Mouse (Mus musculus) bone marrow macrophage, adult 2 months (primary cell): ENCODE measurements at regions not wholly inside any gene's neighbourhood (a gene's known extent, or its start where the extent isn't known, plus 50 kb on each side); places are given as distances from the start of the nearest gene placed in this dataset.

ENCODE experiments used
- CTCF ChIP-seq: IDR thresholded peaks from 2 replicates; pipeline ENCODE4 v1.5.1; 2012; ENCODE audit warnings: low read depth, mild to moderate bottlenecking, low read length, moderate library complexity
- POLR2A ChIP-seq: IDR thresholded peaks from 2 replicates; pipeline ENCODE4 v1.6.1; 2012; ENCODE audit warnings: mild to moderate bottlenecking, low read depth, low read length, borderline replicate concordance

GRCm38 (mm10) chr13:44043494-44043885 lies 258.9 kb downstream of the Cd83 start:
- no peak for TF ChIP-seq CTCF
- TF ChIP-seq POLR2A = no peak
